ENCODE assay signal across 14 mouse cellular contexts in the genomic region with DNA sequence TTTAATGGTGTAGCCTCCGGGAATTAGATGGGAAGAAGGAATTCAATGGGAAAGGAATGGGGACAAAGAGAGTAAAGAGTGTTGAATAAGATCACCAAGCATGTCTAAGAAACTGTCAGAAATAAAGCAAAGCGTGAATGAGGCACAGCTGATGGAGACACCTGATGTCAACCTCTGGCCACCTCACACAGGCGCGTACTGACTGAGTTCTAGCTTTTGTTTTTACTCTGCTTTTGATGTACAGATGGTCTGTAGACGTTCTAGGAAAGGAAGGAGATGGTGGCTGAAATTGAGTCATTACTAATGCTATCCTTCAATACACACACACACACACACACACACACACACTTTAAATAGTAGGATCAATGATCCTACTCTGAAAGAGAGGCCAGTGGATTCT.
"Had no signal": no experiment of that assay in that cellular context is flagged by ENCODE, and none has a peak within 500 bp of the region (broad histone marks: within the 10 kb centered on the region; RNA-seq: fewer than 3 reads in every experiment).

No protein-coding gene starts in this region.

- H3K4me3 ChIP-seq: neural tube, embryonic 13.5 days; neural tube, embryonic 15.5 days; stomach, embryonic 15.5 days had no signal

- H3K36me3 ChIP-seq: neural tube, embryonic 13.5 days; neural tube, embryonic 15.5 days; stomach, embryonic 15.5 days had no signal

- H3K4me1 ChIP-seq: stomach, embryonic 15.5 days had no signal

- H3K9ac ChIP-seq: neural tube, embryonic 13.5 days; neural tube, embryonic 15.5 days; stomach, embryonic 15.5 days had no signal

- DNase-seq: right cerebral cortex, adult 18-20 months; right cerebral cortex, postnatal 25 days; right cerebral cortex, postnatal 4 days; spleen, adult 18-20 months; thymus, adult 18-20 months; thymus, adult 2 months; thymus, postnatal 14 days; thymus, postnatal 25 days; thymus, postnatal 36 days; thymus, postnatal 4 days had no signal

- H3K4me2 ChIP-seq: neural tube, embryonic 13.5 days; neural tube, embryonic 15.5 days; stomach, embryonic 15.5 days had no signal

- H3K27me3 ChIP-seq: neural tube, embryonic 13.5 days; neural tube, embryonic 15.5 days; stomach, embryonic 15.5 days had no signal

- H3K27ac ChIP-seq: neural tube, embryonic 13.5 days; neural tube, embryonic 15.5 days; stomach, embryonic 15.5 days; stomach, postnatal 0 days had no signal

- H3K9me3 ChIP-seq: neural tube, embryonic 13.5 days; neural tube, embryonic 15.5 days; stomach, embryonic 15.5 days had no signal
